Mouse (Mus musculus): ENCODE results near the gene Abhd14a. TPM values are rescaled to one million over a fixed set of nuclear protein-coding genes. Genes with fewer than 3 reads are reported as not detected.

The Abhd14a gene
- polyA plus RNA-seq, 1 experiment: 73.6 TPM

- peak; percentile 96 to 98 for DNase-seq (ENCODE audit: extremely low spot score in 1 of 2, low spot score in 1 of 2)
Measured at GRCm38 (mm10) chr9:106417841-106418625, 29.4 kb downstream of the Abhd14a start.

- DNase-seq (ENCODE audit: extremely low spot score in 1 of 2, low spot score in 1 of 2): no peak
Measured at GRCm38 (mm10) chr9:106416826-106417225, 30.7 kb downstream of the Abhd14a start.

DNA sequence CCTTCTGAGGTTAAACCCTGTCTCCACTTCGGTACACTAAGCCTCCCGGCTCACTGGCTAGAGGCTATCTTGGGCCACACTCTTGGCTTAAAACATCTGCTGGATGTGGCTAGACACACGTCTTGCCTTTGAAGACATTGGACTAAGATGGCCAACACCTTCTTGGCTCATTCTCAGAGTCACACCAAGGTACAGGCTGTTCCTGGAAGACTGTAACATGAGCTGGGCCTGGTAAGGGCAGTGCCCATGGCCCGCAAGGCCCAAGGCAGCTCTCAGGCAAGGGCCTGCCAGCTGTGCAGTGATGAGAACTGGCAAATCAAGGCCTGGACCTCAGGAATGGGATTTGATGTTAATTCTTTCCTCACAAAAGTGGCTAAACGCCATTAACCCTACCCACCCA, 33.9 kb downstream of the Abhd14a start:
- no peak for DNase-seq (ENCODE audit: extremely low spot score in 1 of 2, low spot score in 1 of 2)

GRCm38 (mm10) chr9:106412210-106412609, 35.3 kb downstream of the Abhd14a start:
- no peak for DNase-seq (ENCODE audit: extremely low spot score in 1 of 2, low spot score in 1 of 2)

DNA sequence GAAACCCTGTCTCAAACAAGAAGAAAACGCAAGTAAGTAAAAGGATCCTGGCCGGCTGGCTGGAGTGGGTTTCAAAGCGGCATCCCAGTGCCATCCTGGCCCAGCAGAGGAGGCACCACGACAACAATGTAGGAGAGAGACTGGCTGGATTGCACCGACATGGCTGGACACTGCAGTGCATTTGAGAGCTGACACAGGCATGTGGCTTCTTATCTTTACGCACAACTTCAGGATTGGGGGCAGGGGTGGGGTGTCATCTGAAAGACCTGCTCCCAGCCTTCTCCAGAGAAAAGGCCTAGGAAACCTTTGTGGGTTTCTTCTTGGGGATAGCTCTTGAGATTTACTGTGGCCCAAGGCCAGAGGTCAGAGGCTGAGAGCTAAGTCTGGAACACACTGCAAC, 35.7 kb downstream of the Abhd14a start:
- DNase-seq (ENCODE audit: extremely low spot score in 1 of 2, low spot score in 1 of 2): no peak

- peak; percentile 72 to 78 for DNase-seq (ENCODE audit: extremely low spot score in 1 of 2, low spot score in 1 of 2)
Measured at GRCm38 (mm10) chr9:106411091-106411594, 36.3 kb downstream of the Abhd14a start.

DNA sequence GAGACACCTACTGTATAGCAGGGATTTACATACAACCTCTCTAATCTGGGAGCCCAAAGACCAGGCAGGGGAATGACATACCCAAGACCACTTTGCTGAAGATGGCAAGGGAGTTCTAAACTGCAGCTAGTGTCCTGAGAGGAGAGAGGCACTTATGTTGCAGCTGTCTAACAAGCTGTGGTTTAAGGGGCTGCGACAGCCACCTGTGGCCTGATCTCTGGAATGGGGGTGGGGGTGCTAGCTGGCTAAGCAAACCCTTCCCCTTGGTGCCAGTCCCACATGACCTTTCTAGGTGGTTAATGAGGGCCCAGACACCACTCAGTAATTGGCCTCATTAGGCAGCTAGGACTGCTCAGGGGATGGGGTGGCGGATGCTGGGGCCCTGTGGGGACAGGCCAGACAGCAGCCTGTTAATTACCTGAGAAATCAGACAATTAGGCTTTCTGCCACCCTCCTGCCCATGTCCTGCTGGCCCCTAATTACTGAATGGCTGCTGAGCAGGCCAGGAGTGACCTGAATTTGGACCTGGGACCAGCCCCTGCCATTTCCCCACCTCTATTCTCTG, 37.3 kb downstream of the Abhd14a start:
- no peak for DNase-seq (ENCODE audit: extremely low spot score in 1 of 2, low spot score in 1 of 2)

DNA sequence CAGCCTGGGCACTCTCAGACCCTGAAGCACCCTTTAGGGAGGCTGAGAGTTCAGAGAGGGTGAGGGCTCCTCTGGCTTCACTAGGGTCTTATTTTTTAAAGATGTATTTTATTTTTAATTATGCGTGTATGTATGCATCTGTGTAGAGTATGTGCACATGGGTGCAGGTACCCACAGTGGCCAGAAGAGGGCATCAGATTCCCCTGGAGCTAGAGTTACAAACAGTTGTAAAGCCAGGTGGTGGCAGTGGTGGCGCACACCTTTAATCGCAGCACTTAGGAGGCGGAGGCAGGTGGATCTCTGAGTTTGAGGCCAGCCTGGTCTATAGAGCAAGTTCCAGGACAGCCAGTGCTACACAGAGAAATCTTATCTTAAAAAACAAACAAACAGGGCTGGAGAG, 38.4 kb downstream of the Abhd14a start:
- no peak for DNase-seq (ENCODE audit: extremely low spot score in 1 of 2, low spot score in 1 of 2)

GRCm38 (mm10) chr9:106406443-106407078, 40.9 kb downstream of the Abhd14a start:
- DNase-seq (ENCODE audit: extremely low spot score in 1 of 2, low spot score in 1 of 2): peak in 1 of 2 experiments; percentile 61

GRCm38 (mm10) chr9:106405275-106405674, 42.2 kb downstream of the Abhd14a start:
- DNase-seq (ENCODE audit: extremely low spot score in 1 of 2, low spot score in 1 of 2): no peak

- DNase-seq (ENCODE audit: extremely low spot score in 1 of 2, low spot score in 1 of 2): peak; percentile 56 to 76
Measured at GRCm38 (mm10) chr9:106402607-106403375, 44.7 kb downstream of the Abhd14a start.

GRCm38 (mm10) chr9:106402149-106402548, 45.3 kb downstream of the Abhd14a start:
- DNase-seq (ENCODE audit: extremely low spot score in 1 of 2, low spot score in 1 of 2): no peak

DNA sequence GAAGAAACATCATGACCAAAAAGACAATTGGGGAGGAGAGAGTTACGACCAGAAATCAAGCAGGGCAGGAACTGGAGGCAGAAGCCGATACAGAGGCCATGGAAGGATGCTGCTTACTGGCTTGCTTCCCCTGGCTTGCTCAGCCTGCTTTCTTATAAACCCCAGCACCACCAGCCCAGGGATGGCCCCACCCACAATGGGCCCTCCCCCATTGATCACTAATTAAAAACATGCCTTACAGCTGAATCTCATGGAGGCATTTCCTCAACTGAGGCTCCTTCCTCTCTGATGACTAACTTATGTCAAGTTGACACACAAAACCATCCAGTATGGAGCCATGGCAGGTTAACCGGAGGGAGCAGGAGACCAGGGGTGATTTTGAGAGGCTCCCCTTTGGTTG, 47.7 kb downstream of the Abhd14a start:
- no peak for DNase-seq (ENCODE audit: extremely low spot score in 1 of 2, low spot score in 1 of 2)

- no peak for DNase-seq (ENCODE audit: extremely low spot score in 1 of 2, low spot score in 1 of 2)
Measured at GRCm38 (mm10) chr9:106398667-106399311, 48.7 kb downstream of the Abhd14a start.

DNA sequence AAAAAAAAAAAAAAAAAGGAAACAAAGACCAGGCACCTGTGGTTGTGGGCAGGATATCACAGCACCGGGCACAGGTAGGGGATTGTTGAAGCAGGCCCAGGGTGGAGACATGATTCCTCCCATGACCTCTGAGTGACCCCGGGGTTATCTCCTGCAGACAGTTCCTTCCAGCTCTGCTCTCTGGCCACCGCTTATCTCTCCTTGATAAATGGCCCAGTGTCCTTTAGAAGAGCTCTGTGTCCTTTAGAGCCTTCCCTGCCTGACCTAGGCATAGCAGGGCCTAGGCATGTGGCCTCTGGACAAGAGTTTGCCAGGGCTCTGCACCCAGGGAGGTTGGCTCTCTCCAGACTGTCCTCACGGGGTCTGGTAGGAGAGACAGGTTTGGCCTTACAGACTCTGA, 49.7 kb downstream of the Abhd14a start:
- no peak for DNase-seq (ENCODE audit: extremely low spot score in 1 of 2, low spot score in 1 of 2)

DNA sequence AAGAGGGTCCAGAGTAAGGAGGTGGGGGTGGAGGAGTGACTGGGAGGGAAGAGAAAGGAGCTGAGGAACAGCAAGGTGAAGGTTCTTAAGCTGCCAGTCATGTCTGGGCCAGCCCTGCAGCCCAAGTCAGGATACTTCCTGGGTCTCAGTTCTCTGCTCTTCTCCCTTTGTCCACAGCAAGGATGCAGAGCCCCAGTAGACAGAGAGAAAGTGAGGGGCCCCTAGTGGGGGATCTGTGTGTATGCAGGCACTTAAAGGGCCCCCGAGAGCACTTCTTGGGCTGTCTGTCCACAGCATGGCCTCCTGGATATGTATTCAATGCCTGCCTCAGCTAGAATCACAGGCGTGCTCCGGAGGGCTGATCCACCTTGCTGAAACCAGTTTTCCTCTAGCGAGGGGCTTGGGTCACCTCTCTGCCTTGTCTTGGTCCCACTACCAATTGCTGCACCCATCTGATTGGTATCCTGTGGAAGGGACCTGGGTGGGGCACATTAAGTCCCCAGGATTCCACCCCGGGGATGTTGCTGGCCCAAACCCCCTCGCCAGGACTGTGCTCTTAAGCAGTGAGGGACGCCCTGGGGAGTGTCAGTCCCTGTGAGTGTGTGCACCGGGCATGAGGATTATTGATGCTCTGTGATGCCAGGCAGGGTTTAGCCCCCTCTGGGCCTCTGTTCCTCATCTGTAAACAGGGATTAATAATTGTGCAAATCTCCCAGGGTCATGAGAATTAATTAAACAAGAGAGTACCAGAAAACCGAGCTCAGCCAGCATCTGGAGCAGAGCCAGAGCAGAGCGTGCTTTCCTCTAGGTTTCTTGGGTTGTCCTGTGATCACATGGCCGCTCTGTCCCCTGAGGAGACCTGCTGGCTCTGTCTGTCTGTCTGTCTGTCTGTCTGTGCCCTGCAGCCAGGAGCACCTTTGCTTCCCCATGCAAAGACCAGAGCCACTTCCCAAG, 52.6 kb downstream of the Abhd14a start:
- DNase-seq (ENCODE audit: extremely low spot score in 1 of 2, low spot score in 1 of 2): no peak

GRCm38 (mm10) chr9:106393548-106393947, 53.9 kb downstream of the Abhd14a start:
- no peak for DNase-seq (ENCODE audit: extremely low spot score in 1 of 2, low spot score in 1 of 2)

DNA sequence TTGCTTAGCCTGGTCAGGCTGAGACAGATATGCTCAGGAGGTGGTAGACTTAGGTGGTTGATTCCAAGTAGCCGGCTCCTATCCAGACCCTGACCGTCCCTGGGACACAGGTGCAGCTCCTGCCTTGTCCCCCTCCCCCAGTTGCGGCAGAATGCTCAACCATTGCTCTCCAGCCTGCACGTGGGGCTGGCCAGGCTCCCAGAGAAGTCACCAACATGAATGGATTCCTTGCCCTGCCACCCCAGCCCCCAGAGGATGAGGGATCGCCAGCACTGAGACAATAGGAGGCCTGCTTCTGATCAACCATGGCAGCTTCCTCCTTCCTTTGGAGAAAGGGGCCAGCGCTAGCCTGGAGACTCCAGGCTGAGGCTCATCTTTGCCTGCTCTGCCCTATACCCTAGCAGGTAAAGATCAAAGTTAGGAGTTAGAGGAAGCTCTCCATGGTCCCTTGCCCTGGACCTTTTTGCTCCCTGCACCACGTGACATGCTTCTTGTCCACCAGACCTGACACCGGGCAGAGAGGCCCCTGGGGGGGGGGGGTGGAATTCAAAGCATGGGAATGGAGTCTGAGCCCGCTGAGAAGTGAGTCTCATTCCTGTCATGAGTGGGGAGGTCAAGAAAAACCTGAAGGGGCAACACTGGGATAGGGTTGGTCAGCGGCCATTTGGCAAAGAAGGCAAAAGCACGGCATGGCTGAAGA, 54.5 kb downstream of the Abhd14a start:
- no peak for DNase-seq (ENCODE audit: extremely low spot score in 1 of 2, low spot score in 1 of 2)
